Mouse (Mus musculus): ENCODE results near the gene Kcnj14. TPM values are rescaled to one million over a fixed set of nuclear protein-coding genes. Genes with fewer than 3 reads are reported as not detected.
A peak's percentile ranks its signal among the peaks of the same experiment; 100 is the strongest.

The Kcnj14 gene
- total and polyA plus RNA-seq, 3 experiments = 0.39 to 1.3 TPM; not detected in 1

- TF ChIP-seq CTCF (IDR thresholded peaks at IDR 0.05 in 2 of 3, conservative IDR thresholded peaks at IDR 0.05 in 1 of 3; ENCODE audit: control insufficient read depth in 1 of 3, insufficient read depth in 1 of 3, low read depth in 2 of 3, low read length in 3 of 3, poor library complexity in 1 of 3, severe bottlenecking in 1 of 3) (peak in 2 of 3 experiments; percentile 94 to 99; a peak in 5 of 6 replicates), POLR2AphosphoS5 (IDR thresholded peaks at IDR 0.05; ENCODE audit: borderline replicate concordance, low read depth, low read length) (no peak)
Measured at GRCm38 (mm10) chr7:45801348-45801747, 23.2 kb downstream of the Kcnj14 start (continued).

- Histone ChIP-seq H3K9ac (ENCODE audit: control insufficient read depth, low read depth, low read length, poor library complexity, severe bottlenecking) (peak overlapping the region; percentile 56), H3K4me3 (ENCODE audit: control insufficient read depth in 1 of 2, insufficient read depth in 1 of 2, low read depth in 2 of 2, low read length in 2 of 2) (peak overlapping the region; percentile 60 to 61), H3K27ac (ENCODE audit: control insufficient read depth, low read depth, low read length) (no peak overlapping the region), H3K4me1 (ENCODE audit: control insufficient read depth in 1 of 2, insufficient read depth in 2 of 2, low read length in 2 of 2) (peaks cover 9 to 13% of the 10 kb centered on the region in 2 experiments; a peak in 3 of 4 replicates), H3K36me3 (ENCODE audit: control insufficient read depth in 1 of 2, insufficient read depth in 2 of 2, low read length in 2 of 2) (peaks cover 0 to 4% of the 10 kb centered on the region in 2 experiments; a peak in 1 of 4 replicates), H3K27me3 (ENCODE audit: control insufficient read depth in 1 of 2, insufficient read depth in 2 of 2, low read length in 2 of 2) (no peaks in the 10 kb centered on the region), H3K9me3 (replicated peaks; ENCODE audit: insufficient read depth, low read length) (no peaks in the 10 kb centered on the region), H3K79me2 (ENCODE audit: control insufficient read depth, insufficient read depth, low read length, poor library complexity) (no peaks in the 10 kb centered on the region; the same call in 1 of the 2 replicates)
- peak; percentile 53 for TF ChIP-seq USF1 (IDR thresholded peaks at IDR 0.05; ENCODE audit: low read depth, low read length)
- TF ChIP-seq UBTF (IDR thresholded peaks at IDR 0.05; ENCODE audit: borderline replicate concordance, insufficient read depth, low read depth, low read length) = 0 out of 2 replicates have a peak, but pooled peaks have one; percentile 50
- no peak for TF ChIP-seq CHD2 (IDR thresholded peaks at IDR 0.05; ENCODE audit: low read length)
- TF ChIP-seq MAX (IDR thresholded peaks at IDR 0.05; ENCODE audit: low read length) = no peak
- TF ChIP-seq TCF12 (IDR thresholded peaks at IDR 0.05; ENCODE audit: low read depth, low read length) = no peak
- TF ChIP-seq MAFK (IDR thresholded peaks at IDR 0.05; ENCODE audit: borderline replicate concordance, low read depth, low read length) = no peak
- peak; percentile 54; the same call in 1 of the 2 replicates for TF ChIP-seq SIN3A (IDR thresholded peaks at IDR 0.05; ENCODE audit: low read length)
- TF ChIP-seq HCFC1 (IDR thresholded peaks at IDR 0.05; ENCODE audit: low read depth, low read length) = no peak; the same call in 1 of the 2 replicates
- TF ChIP-seq CHD1 (IDR thresholded peaks at IDR 0.05; ENCODE audit: low read depth, low read length) = no peak
- no peak; the same call in 1 of the 2 replicates for TF ChIP-seq MXI1 (IDR thresholded peaks at IDR 0.05; ENCODE audit: low read depth, low read length)
- no peak for TF ChIP-seq ETS1 (IDR thresholded peaks at IDR 0.05; ENCODE audit: low read depth, low read length)
- DNase-seq (ENCODE audit: low read depth, low spot score) = peak; percentile 91
Measured at GRCm38 (mm10) chr7:45800546-45801204, 23.9 kb downstream of the Kcnj14 start.

- Histone ChIP-seq H3K79me2 (ENCODE audit: control insufficient read depth, insufficient read depth, low read length, poor library complexity) (no peaks in the 10 kb centered on the region; the same call in 1 of the 2 replicates), H3K9ac (ENCODE audit: control insufficient read depth, low read depth, low read length, poor library complexity, severe bottlenecking) (no peak overlapping the region), H3K4me1 (ENCODE audit: control insufficient read depth in 1 of 2, insufficient read depth in 2 of 2, low read length in 2 of 2) (peaks cover 9 to 13% of the 10 kb centered on the region in 2 experiments; a peak in 3 of 4 replicates), H3K36me3 (ENCODE audit: control insufficient read depth in 1 of 2, insufficient read depth in 2 of 2, low read length in 2 of 2) (peaks cover 0 to 4% of the 10 kb centered on the region in 2 experiments; a peak in 1 of 4 replicates), H3K27me3 (ENCODE audit: control insufficient read depth in 1 of 2, insufficient read depth in 2 of 2, low read length in 2 of 2) (no peaks in the 10 kb centered on the region), H3K9me3 (replicated peaks; ENCODE audit: insufficient read depth, low read length) (no peaks in the 10 kb centered on the region), H3K4me3 (ENCODE audit: control insufficient read depth in 1 of 2, insufficient read depth in 1 of 2, low read depth in 2 of 2, low read length in 2 of 2) (no peak overlapping the region), H3K27ac (ENCODE audit: control insufficient read depth, low read depth, low read length) (no peak overlapping the region)
- TF ChIP-seq MXI1 (IDR thresholded peaks at IDR 0.05; ENCODE audit: low read depth, low read length) (no peak), CHD2 (IDR thresholded peaks at IDR 0.05; ENCODE audit: low read length) (no peak), RAD21 (IDR thresholded peaks at IDR 0.05; ENCODE audit: low read depth, low read length) (no peak), TBP (IDR thresholded peaks at IDR 0.05; ENCODE audit: low read depth, low read length) (no peak), E2F4 (IDR thresholded peaks at IDR 0.05; ENCODE audit: borderline replicate concordance, low read depth, low read length) (no peak), JUND (IDR thresholded peaks at IDR 0.05; ENCODE audit: low read depth, low read length) (no peak), ZNF384 (IDR thresholded peaks at IDR 0.05; ENCODE audit: low read depth, low read length) (no peak), ZKSCAN1 (IDR thresholded peaks at IDR 0.05; ENCODE audit: low read depth, low read length) (no peak), KAT2A (conservative IDR thresholded peaks at IDR 0.05; ENCODE audit: low read depth, low read length) (no peak), USF1 (IDR thresholded peaks at IDR 0.05; ENCODE audit: low read depth, low read length) (no peak), CHD1 (IDR thresholded peaks at IDR 0.05; ENCODE audit: low read depth, low read length) (no peak)
- no peak for DNase-seq (ENCODE audit: low read depth, low spot score)
Measured at GRCm38 (mm10) chr7:45800001-45800400, 24.6 kb downstream of the Kcnj14 start.
